Mouse (Mus musculus) hindbrain, postnatal 0 days (tissue): ENCODE results near the gene Mast2. TPM values are rescaled to one million over a fixed set of nuclear protein-coding genes. Genes with fewer than 3 reads are reported as not detected.

Experiments used
- ATAC-seq: fragments of 200-750 bp; cut with Nextera tagmentation; 2 replicates; pipeline ENCODE4 v1.8.0; 2017; ENCODE audit warnings: mild to moderate bottlenecking, moderate TSS enrichment, moderate library complexity
- DNase-seq: peaks from one replicate; pipeline ENCODE4 v3.0.0-alpha.2; 2015; ENCODE audit warnings: low spot score
- H3K27ac ChIP-seq: fragments of 300-500 bp; sonication (generic); 2 replicates; pipeline ENCODE4 v1.5.1; 2014; ENCODE audit warnings: mild to moderate bottlenecking
- H3K27me3 ChIP-seq: fragments of 300-500 bp; sonication (generic); 2 replicates; pipeline ENCODE4 v1.6.1; 2014; ENCODE audit warnings: low read length, mixed read lengths; ENCODE audit not compliant: insufficient read depth
- H3K36me3 ChIP-seq: fragments of 300-500 bp; sonication (generic); 2 replicates; pipeline ENCODE4 v1.6.1; 2014; ENCODE audit warnings: low read length, mixed read lengths; ENCODE audit not compliant: insufficient read depth
- H3K4me1 ChIP-seq: fragments of 300-500 bp; sonication (generic); 2 replicates; pipeline ENCODE4 v1.6.1; 2014; ENCODE audit warnings: antibody characterized with exemption, low read length, mixed read lengths; ENCODE audit not compliant: insufficient read depth
- H3K4me2 ChIP-seq: fragments of 300-500 bp; sonication (generic); 2 replicates; pipeline ENCODE4 v1.6.1; 2014; ENCODE audit warnings: low read depth, mild to moderate bottlenecking, low read length, moderate library complexity, mixed read lengths
- H3K4me3 ChIP-seq: fragments of 300-500 bp; sonication (generic); 2 replicates; pipeline ENCODE4 v1.5.1; 2014; ENCODE audit warnings: low read length
- H3K9ac ChIP-seq: fragments of 300-500 bp; sonication (generic); replicated peaks from 2 replicates; pipeline ENCODE4 v1.6.1; 2014; ENCODE audit warnings: mild to moderate bottlenecking, low read length, moderate library complexity, mixed read lengths
- H3K9me3 ChIP-seq: fragments of 300-500 bp; sonication (generic); 2 replicates; pipeline ENCODE4 v1.6.1; 2016; ENCODE audit warnings: low read length, mixed read lengths
- CTCF ChIP-seq: IDR thresholded peaks from 2 replicates; pipeline ENCODE4 v1.5.1; 2016; ENCODE audit warnings: antibody characterized with exemption, control low read depth, low read depth
- WGBS: fragments of 180-500 bp; shearing (Covaris S2); extraction: QIAGEN DNeasy Blood & Tissue Kit; methylation state at CpG from one replicate; pipeline ENCODE4 v1.1.7; 2014; 5-methylcytosine and 5-hydroxymethylcytosine counted together
- polyA plus RNA-seq: library from polyadenylated mRNA; unstranded; fragments of >200 nt; fragmentation: Nextera tagmentation; extraction: Ambion mirVana; gene quantifications from 2 replicates; pipeline ENCODE4 v1.2.1, GENCODE M21; 2015
- total RNA-seq: library from RNA; depleted of rRNA; stranded (reverse); fragments of >200 nt; gene quantifications from 2 replicates; pipeline ENCODE4 v1.2.3, GENCODE M21; 2014

The Mast2 gene
- total and polyA plus RNA-seq, 2 experiments from 2014 or later, result 25.5 to 80.6 TPM

DNA sequence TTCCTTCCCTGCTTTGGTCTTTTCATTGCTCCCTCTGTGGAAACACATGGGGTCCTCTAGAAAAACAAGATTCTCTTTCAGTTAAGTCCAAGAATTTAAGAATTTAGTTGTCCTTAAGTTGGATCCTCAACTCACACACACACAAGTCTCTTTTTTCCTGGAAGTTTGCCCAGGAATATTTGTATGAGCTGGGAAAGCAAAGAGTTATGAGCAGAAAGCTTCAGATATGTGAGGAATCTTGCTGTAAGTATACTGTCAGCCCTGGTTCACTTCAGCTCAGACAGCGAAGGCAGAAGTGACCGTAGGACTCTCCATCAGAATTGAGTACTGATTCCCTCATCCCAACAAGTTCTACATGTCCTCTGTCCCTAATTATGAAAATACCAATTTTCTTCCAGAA, 27.9 kb upstream of the Mast2 start:
- TF ChIP-seq CTCF, result no peak
- H3K4me1 ChIP-seq, result peaks cover 3% of the 10 kb centered on the region; the same call in 1 of the 2 replicates
- H3K9me3 ChIP-seq, result peaks cover 3% of the 10 kb centered on the region; the same call in 1 of the 2 replicates
- no peaks in the 10 kb centered on the region for H3K36me3 ChIP-seq
- no peak for DNase-seq
- H3K27ac ChIP-seq, result no peak overlapping the region
- no peak overlapping the region for H3K9ac ChIP-seq
- H3K27me3 ChIP-seq, result no peaks in the 10 kb centered on the region
- no peak overlapping the region for H3K4me3 ChIP-seq
- no peak overlapping the region for H3K4me2 ChIP-seq
- no peak for ATAC-seq
- 90% methylated on average over 2 of the region's 2 CpGs for WGBS

DNA sequence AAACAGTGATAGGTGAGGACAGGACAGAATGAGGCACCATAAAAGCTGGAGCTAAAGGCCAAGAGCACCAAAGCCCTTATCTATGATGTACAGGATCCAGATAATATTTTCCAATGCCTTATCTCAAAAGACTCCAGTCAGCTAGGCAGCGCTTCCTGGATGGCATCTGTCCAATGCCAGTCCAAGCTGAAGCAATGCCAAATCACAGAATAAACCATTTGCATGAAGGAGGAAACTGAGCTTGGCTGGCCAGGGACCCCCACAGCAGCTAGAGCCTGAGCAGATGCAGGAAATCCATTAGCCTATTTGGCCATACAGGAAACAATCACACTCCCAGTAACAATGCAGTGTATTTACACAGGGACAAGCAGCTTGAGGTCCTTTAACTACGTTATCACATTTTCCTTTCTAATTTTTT, 27.1 kb upstream of the Mast2 start:
- Histone ChIP-seq H3K4me1 (peaks cover 3% of the 10 kb centered on the region; the same call in 1 of the 2 replicates), H3K4me3 (no peak overlapping the region), H3K9ac (no peak overlapping the region), H3K36me3 (no peaks in the 10 kb centered on the region), H3K9me3 (peaks cover 3% of the 10 kb centered on the region; the same call in 1 of the 2 replicates), H3K4me2 (no peak overlapping the region), H3K27me3 (no peaks in the 10 kb centered on the region), H3K27ac (no peak overlapping the region; the same call in 1 of the 2 replicates)
- DNase-seq, result peak; percentile 51
- ATAC-seq, result no peak
- no peak for TF ChIP-seq CTCF
- WGBS, result 60% methylated on average over 2 of the region's 2 CpGs

GRCm38 (mm10) chr4:116483476-116483875, 19.5 kb upstream of the Mast2 start:
- DNase-seq (no peak), ATAC-seq (no peak)
- no peak overlapping the region for H3K4me2 ChIP-seq
- no peak overlapping the region for H3K9ac ChIP-seq
- H3K27me3 ChIP-seq, result no peaks in the 10 kb centered on the region
- no peaks in the 10 kb centered on the region for H3K9me3 ChIP-seq
- 24% methylated on average over 2 of the region's 2 CpGs for WGBS
- no peak for TF ChIP-seq CTCF
- no peak overlapping the region for H3K4me3 ChIP-seq
- no peaks in the 10 kb centered on the region for H3K36me3 ChIP-seq
- no peak overlapping the region for H3K27ac ChIP-seq
- H3K4me1 ChIP-seq, result no peaks in the 10 kb centered on the region

DNA sequence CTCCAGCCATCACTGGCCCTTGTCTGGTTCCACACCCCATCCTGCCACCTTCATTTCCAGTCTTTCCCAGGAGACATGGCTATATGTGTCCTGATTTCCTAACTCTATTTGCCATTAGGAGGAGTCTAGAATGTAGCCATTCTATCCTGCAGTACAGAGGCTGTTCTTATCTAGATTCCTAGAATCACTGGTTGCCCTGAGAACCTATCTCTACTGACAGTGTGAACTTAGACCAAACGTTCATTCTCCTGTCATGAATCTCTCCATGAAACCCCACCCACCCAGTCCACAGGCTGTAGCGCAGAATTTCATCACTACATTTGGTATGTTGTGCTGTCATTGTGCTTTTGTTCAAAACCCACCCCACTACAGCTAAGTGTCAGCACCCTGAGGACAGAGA, 17.3 kb upstream of the Mast2 start:
- Histone ChIP-seq H3K9me3 (no peaks in the 10 kb centered on the region), H3K4me3 (no peak overlapping the region), H3K9ac (no peak overlapping the region), H3K4me1 (no peaks in the 10 kb centered on the region), H3K36me3 (no peaks in the 10 kb centered on the region), H3K27me3 (no peaks in the 10 kb centered on the region), H3K4me2 (no peak overlapping the region), H3K27ac (no peak overlapping the region)
- DNase-seq (no peak), ATAC-seq (no peak)
- whole genome bisulfite sequencing, result 64% methylated on average over 2 of the region's 2 CpGs
- TF ChIP-seq CTCF, result no peak

GRCm38 (mm10) chr4:116463231-116464125, 505 bp downstream of the Mast2 start:
- Histone ChIP-seq H3K4me3 (peak overlapping the region; percentile 95), H3K27me3 (no peaks in the 10 kb centered on the region), H3K27ac (peak overlapping the region; percentile 94), H3K36me3 (no peaks in the 10 kb centered on the region), H3K4me1 (0 out of 2 replicates have a peak, but pooled peaks cover 16% of the 10 kb centered on the region), H3K9ac (peak overlapping the region; percentile 90), H3K4me2 (peak overlapping the region; percentile 62), H3K9me3 (peaks cover 6% of the 10 kb centered on the region; the same call in 1 of the 2 replicates)
- no peak for TF ChIP-seq CTCF
- WGBS, result 4% methylated on average over 62 of the region's 74 CpGs
- ATAC-seq (peak; percentile 67), DNase-seq (peak; percentile 48)

DNA sequence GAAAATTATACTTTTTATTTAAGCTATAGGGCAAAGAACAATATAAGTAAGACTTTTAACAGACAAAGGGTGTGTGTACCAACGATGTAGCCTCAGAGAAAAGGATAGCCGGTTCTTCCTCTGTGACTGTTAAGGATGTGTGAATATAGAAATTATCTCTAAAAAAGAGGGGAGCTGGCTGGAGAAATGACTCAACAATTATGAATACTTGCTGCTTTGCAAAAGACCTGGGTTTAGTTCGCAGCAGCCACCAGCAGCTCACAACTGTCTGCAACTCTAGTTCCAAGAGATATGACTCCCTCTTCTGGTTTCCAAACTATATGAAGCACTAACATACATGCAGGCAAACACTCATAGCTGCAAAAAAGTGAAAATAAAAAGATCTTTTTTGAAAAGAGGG, 2.0 kb downstream of the Mast2 start:
- no peak for TF ChIP-seq CTCF
- Histone ChIP-seq H3K36me3 (no peaks in the 10 kb centered on the region), H3K4me3 (no peak overlapping the region), H3K9ac (no peak overlapping the region), H3K27me3 (no peaks in the 10 kb centered on the region), H3K4me2 (peak overlapping the region; percentile 62), H3K9me3 (no peaks in the 10 kb centered on the region), H3K27ac (no peak overlapping the region), H3K4me1 (0 out of 2 replicates have a peak, but pooled peaks cover 16% of the 10 kb centered on the region)
- 94% methylated on average over 3 of the region's 3 CpGs for WGBS
- no peak for DNase-seq
- ATAC-seq, result no peak

DNA sequence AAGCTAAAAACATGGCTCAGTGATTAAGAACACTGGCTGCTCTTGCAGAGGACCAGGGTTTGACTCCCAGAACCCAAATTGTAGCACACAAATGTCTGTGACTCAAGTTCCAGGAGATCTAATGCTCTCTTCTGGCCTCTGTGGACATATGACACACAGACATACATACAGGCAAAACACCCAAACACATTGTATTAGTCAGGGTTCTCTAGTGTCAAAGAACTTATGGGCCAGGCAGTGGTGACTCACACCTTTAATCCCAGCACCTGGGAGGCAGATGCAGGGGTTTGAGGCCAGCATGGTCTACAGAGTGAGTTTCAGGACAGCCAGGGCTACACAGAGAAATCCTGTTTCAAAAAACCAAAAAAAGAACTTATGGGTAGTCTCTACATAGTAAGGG, 12.4 kb downstream of the Mast2 start:
- no peak for TF ChIP-seq CTCF
- no peak overlapping the region for H3K4me3 ChIP-seq
- H3K4me1 ChIP-seq, result no peaks in the 10 kb centered on the region
- H3K4me2 ChIP-seq, result no peak overlapping the region
- ATAC-seq (no peak), DNase-seq (no peak)
- H3K27ac ChIP-seq, result no peak overlapping the region
- no peak overlapping the region for H3K9ac ChIP-seq
- H3K36me3 ChIP-seq, result no peaks in the 10 kb centered on the region
- H3K27me3 ChIP-seq, result no peaks in the 10 kb centered on the region
- H3K9me3 ChIP-seq, result no peaks in the 10 kb centered on the region
